Mouse (Mus musculus): ENCODE results near the gene Kmt5c.
A peak's percentile ranks its signal among the peaks of the same experiment; 100 is the strongest.

The Kmt5c gene

GRCm38 (mm10) chr7:4739544-4740275, at the start of gene Kmt5c:
TSS of gene Kmt5c (plus strand) at chr7:4740115.
- peak; percentile 99 for DNase-seq (ENCODE audit: low read depth, low spot score)

- peak; percentile 94 for DNase-seq (ENCODE audit: low read depth, low spot score)
These were observed 49.5 kb upstream of the Kmt5c start, which contains the start of gene Brsk1 for GRCm38 (mm10) chr7:4690387-4690786. TSS of gene Brsk1 (plus strand) at chr7:4690604.

GRCm38 (mm10) chr7:4690951-4691653, 48.8 kb upstream of the Kmt5c start:
- no peak for DNase-seq (ENCODE audit: low read depth, low spot score)

GRCm38 (mm10) chr7:4693004-4693403, 46.9 kb upstream of the Kmt5c start:
- DNase-seq (ENCODE audit: low read depth, low spot score) = no peak

GRCm38 (mm10) chr7:4702334-4702733, 37.6 kb upstream of the Kmt5c start:
- no peak for DNase-seq (ENCODE audit: low read depth, low spot score)

GRCm38 (mm10) chr7:4703195-4703594, 36.7 kb upstream of the Kmt5c start:
- DNase-seq (ENCODE audit: low read depth, low spot score) = no peak

- DNase-seq (ENCODE audit: low read depth, low spot score) = peak; percentile 34
These were observed 34.8 kb upstream of the Kmt5c start for GRCm38 (mm10) chr7:4705098-4705497.

GRCm38 (mm10) chr7:4712594-4712993, 27.3 kb upstream of the Kmt5c start:
- DNase-seq (ENCODE audit: low read depth, low spot score) = no peak

- no peak for DNase-seq (ENCODE audit: low read depth, low spot score)
These were observed 23.0 kb upstream of the Kmt5c start for GRCm38 (mm10) chr7:4716955-4717354.

GRCm38 (mm10) chr7:4719276-4719675, 20.6 kb upstream of the Kmt5c start:
- DNase-seq (ENCODE audit: low read depth, low spot score) = no peak

- no peak for DNase-seq (ENCODE audit: low read depth, low spot score)
These were observed 16.4 kb upstream of the Kmt5c start for GRCm38 (mm10) chr7:4723508-4723907.

- no peak for DNase-seq (ENCODE audit: low read depth, low spot score)
These were observed 15.6 kb upstream of the Kmt5c start for GRCm38 (mm10) chr7:4724359-4724758.

- DNase-seq (ENCODE audit: low read depth, low spot score) = no peak
These were observed 14.7 kb upstream of the Kmt5c start, which contains the start of gene Tmem150b for GRCm38 (mm10) chr7:4725169-4725568. TSS of gene Tmem150b (minus strand) at chr7:4725249.

- no peak for DNase-seq (ENCODE audit: low read depth, low spot score)
These were observed 8.8 kb upstream of the Kmt5c start for GRCm38 (mm10) chr7:4731090-4731489.

GRCm38 (mm10) chr7:4732968-4733392, 6.9 kb upstream of the Kmt5c start:
- no peak for DNase-seq (ENCODE audit: low read depth, low spot score)

- no peak for DNase-seq (ENCODE audit: low read depth, low spot score)
These were observed 823 bp upstream of the Kmt5c start for GRCm38 (mm10) chr7:4739041-4739543.

- DNase-seq (ENCODE audit: low read depth, low spot score) = no peak
These were observed 403 bp downstream of the Kmt5c start for GRCm38 (mm10) chr7:4740309-4740727.

GRCm38 (mm10) chr7:4741151-4741550, 1.2 kb downstream of the Kmt5c start:
- DNase-seq (ENCODE audit: low read depth, low spot score) = peak; percentile 41

- DNase-seq (ENCODE audit: low read depth, low spot score) = no peak
These were observed 2.0 kb downstream of the Kmt5c start for GRCm38 (mm10) chr7:4741672-4742481.

GRCm38 (mm10) chr7:4742482-4742819, 2.5 kb downstream of the Kmt5c start:
- DNase-seq (ENCODE audit: low read depth, low spot score) = no peak

GRCm38 (mm10) chr7:4743354-4743753, 3.4 kb downstream of the Kmt5c start:
- no peak for DNase-seq (ENCODE audit: low read depth, low spot score)

- no peak for DNase-seq (ENCODE audit: low read depth, low spot score)
These were observed 5.0 kb downstream of the Kmt5c start for GRCm38 (mm10) chr7:4744886-4745285.

All from mesoderm, embryonic 11.5 days (tissue).